Mouse (Mus musculus): ENCODE data around the gene Rtl5. TPM values are rescaled to one million over a fixed set of nuclear protein-coding genes. Genes with fewer than 3 reads are reported as not detected.
A peak's percentile ranks its signal among the peaks of the same experiment; 100 is the strongest.
"Not testable (repeated sequence)": the region's sequence is repeated elsewhere in the genome, so short reads cannot be mapped to it uniquely, and the experiment has no call there.

Rtl5 gene
- total RNA-seq (2015; ENCODE audit: low replicate concordance) (2.1 TPM in 1 of 2 replicates, not detected in the other), total RNA-seq (2017; ENCODE audit: low replicate concordance) (0.26 and 0.30 TPM in 2 replicates)

DNA sequence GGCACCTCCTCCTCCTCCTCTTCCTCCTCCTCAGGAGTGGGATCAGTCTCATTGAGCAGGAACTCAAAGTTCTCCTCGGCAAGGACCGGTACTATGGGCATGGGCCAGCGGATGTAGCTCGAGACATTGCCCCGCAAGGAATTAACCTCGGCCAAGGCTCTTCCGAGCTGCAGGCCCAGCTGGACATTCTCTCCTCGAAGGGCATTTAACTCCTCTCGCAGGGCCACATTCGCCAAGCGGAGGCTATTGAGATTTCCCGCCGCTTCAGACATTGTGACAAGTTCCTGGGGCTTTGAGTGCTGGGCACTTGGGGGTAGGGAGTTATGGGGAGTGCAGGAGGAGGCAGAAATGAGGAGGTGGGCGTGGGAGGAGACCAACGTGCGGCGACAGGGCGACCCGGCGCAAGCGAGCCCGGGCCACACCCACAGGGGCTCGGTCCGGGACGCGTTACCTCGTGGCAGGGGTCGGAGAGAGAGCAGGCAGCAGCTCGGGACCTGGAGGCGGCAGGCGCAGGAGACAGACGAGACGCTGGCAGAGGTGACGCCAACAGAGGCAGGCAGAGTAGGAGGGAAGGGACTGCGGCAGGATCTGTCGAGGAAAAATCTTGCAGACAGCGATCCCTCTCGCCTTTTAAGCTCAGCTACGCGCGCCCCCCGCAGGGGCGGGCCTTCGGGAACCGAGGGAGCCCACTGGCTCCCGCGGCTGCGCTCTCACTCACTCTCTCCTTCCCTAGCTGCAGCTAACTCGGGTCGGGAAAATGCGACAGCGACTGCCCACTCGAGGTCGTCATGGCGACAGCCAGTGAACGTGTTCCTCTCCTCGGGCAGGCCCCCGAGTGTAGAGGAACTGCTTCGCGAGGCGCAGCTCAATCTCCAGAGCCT, at the start of gene Rtl5:
Gene Rtl5, minus strand, starts transcription at position 714 of the 881 bp plus-strand sequence.
- ATAC-seq (replicated peaks; ENCODE audit: low FRiP score, poor library complexity, severe bottlenecking), result no peak

DNA sequence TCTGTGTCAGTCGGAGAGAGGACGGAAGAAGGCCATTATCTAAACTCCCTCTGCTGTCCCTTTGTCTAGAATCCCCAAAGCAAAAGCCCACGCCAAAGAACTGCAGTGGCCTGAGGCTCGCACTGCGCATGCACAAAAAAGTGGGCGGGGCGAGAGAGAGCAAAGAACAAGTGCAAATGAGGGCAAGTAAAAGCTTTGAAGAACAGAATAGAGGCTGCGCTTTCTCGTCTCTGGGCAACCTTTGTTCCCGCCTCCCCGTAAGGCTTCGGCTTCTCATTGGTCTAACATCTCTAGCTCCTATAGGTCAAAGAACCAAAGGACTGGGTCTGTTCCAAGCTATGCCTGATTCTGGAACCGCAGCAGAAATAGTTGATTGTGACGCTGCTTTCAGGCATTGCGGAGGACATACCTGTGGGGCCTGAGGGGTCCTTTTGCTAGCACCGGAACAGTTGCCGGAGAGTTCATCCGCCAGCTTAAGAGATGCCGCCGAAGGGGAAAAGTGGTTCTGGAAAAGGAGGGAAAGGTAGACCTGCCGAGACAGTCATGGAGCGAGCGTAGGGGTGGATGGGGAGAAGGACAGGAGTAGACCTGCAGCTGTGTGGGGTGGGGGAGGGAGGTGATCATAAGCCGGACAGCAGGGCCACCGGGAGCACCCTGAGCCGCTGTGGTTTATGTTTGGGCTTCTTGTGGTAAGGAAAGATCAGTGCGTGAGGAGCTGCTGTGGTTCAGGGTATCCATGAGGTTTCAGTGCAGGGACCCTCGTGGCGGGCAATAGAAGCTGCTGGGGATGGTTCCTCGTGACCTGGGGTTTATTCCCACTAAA, 48.1 kb upstream of the Rtl5 start, which contains the start of gene Pin4:
Gene Pin4, plus strand, starts transcription at position 406 of the 823 bp plus-strand sequence.
- peak; percentile 100 for ATAC-seq (replicated peaks; ENCODE audit: low FRiP score, poor library complexity, severe bottlenecking)

DNA sequence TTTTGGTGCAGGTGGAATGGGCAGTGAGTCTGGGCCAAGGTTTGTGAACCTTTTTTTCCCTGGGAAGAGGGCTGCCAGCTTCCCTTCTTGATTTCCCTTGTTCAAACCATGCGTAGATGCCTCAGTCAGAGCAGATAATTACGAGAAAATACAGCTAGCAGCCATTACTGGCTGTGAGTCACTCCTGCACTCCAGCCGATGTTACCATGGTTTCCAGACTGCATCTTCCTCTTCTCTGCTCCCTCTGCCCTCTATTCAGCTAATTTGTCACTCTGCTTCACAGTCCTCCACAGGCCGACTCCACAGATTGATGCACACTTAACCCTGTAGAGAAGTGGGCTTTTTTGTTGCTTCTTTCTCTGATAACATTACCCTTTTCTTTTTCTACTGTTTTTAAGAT, 44.6 kb upstream of the Rtl5 start:
- no peak for ATAC-seq (replicated peaks; ENCODE audit: low FRiP score, poor library complexity, severe bottlenecking)

DNA sequence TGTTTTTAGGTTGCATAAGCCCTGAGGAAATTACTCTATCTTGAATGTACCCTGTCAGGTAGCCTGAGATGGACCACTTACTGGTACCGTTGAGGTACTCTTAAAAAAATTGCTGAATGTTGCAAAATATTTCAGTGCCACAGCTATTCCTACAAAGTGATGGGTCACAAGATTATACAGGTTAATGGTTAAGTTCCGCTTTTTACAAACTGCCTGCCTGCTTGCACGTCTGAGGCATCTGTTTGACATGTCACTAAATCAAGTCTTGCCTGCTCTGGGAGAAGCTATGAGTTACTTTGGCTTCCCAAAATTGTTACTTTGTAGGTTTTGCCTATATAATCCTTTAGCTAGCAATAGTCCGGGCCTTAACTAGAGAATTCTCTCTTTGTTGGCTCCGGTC, 38.2 kb upstream of the Rtl5 start:
- not testable (repeated sequence) for ATAC-seq (replicated peaks; ENCODE audit: low FRiP score, poor library complexity, severe bottlenecking)

DNA sequence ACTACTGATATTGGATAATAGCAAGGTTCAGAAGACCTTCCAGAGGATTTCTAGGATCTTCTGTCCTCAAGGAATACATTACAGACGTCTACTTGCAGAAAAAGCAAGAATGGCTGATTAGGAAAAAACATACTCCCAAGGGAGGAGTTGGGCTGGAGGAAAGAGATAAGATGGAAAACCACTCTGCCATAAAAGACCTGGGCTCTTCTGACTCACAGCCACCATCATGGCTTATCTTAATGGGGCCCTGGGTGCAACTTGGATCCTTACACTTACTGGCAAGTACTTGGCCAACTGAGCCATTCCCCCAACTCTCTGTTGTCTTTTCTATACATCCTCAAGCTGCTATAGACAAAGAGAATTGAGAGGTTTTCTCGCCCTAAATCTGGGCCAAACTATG, 32.7 kb upstream of the Rtl5 start:
- ATAC-seq (replicated peaks; ENCODE audit: low FRiP score, poor library complexity, severe bottlenecking), result not testable (repeated sequence)

DNA sequence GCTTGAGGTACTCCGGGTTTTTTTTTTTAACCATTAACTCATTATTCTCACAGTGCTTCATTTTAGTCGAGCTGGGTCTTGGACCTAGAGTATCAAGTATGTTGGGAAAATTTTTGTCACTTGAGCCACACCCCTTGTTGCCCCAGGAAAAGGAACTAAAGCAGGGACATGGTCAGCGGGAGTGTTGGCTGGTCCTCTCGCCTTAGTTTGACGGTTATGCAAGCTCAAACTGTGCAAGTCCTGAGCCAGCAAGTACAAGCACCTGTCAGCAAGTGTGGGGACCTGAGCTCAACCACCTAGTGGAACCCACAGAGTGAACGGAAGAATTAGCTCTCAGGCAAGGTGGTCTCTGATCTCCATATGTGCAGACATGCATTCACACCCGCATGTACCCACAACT, 30.8 kb upstream of the Rtl5 start:
- no peak for ATAC-seq (replicated peaks; ENCODE audit: low FRiP score, poor library complexity, severe bottlenecking)

DNA sequence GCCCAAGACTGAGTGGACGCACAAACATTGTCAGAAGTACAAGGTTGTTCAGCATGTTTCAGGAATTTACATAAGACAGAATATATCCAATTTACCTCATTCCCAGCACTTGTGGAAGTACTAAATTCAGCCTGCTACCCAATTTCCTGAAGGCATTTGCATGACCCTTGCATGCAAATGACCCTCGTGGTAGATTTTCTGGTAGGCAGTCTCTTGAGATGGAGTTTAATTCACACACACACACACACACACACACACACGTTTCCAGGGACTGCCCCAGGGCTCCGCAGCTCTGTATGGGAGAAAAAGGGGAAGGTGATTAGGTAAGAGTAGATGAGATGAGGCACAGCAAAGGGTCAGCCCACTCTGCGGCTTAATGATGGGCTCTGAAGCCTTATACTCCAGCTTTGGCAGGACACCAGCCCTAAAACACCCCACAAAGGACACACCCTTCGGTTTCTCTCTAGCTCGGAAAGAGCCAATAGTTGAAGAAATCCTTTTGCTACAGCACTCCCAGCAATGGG, 23.3 kb upstream of the Rtl5 start:
- no peak for ATAC-seq (replicated peaks; ENCODE audit: low FRiP score, poor library complexity, severe bottlenecking)

DNA sequence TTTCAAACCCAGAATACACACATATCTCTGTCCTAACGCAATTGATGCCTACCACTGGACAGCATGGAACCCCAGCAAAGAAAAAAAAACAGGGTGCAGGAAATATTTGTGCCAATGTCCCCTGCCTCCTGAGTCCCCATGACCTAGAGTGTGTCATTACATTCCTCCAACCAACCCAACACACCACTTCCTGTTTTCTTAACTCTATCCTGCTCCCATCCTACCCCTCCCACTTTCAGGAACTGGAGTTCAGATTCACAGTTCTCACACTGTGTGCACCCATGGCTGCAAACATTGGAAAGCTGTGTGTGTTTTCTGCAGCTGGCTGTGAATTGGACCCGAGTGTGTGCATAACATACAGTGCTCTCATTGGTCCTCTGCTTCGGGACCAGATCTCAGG, 19.5 kb upstream of the Rtl5 start:
- no peak for ATAC-seq (replicated peaks; ENCODE audit: low FRiP score, poor library complexity, severe bottlenecking)

DNA sequence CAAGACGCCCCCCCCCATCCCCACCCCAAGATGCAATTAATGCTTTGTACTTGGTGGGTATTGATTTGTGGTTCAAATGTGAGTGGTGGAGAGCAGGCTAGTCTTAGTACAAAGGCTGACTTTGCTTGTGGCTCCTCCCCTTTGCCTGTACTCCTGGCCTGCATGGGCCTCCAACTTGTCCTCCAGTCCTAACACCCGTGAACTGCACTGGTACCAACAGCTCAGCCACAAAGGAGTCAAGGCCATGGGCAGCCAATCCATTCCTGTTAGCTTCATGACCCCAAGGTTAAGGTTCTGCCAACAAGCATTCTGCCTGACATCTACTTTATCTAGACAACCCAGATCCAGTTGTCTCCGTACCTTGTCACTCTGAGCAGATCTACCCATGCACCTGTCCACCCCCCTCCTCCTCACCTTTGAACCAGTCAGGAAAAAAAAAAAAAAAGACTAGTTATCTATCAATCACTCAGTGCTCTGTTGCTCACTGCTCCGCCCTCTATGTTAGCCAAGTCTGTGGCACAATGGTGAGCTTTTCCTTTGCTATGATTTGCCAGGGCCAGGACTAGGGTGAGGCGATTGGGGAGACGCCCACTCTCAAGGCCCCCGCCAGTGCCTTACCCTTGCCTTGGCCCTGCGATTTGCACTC, 14.8 kb upstream of the Rtl5 start:
- no peak for ATAC-seq (replicated peaks; ENCODE audit: low FRiP score, poor library complexity, severe bottlenecking)

DNA sequence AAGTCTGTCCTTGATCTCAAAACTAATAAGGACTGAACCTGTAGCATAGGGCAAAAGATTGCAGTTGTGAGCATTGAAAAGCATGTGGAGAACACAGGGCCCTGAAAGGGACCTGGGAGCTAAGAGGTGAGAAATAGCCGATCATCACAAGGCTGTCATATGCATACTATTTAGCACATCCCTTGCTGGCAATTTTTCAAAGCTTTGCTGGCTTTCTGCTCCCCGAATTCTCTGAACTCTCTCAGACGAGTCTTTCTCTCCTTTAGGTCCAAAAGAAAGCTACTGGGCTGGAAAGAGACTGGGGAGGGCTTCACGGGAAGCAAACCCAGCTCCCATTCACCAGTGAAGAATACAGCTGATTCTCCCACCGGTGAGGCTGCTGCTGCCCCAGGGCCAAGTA, 11.2 kb upstream of the Rtl5 start:
- no peak for ATAC-seq (replicated peaks; ENCODE audit: low FRiP score, poor library complexity, severe bottlenecking)

DNA sequence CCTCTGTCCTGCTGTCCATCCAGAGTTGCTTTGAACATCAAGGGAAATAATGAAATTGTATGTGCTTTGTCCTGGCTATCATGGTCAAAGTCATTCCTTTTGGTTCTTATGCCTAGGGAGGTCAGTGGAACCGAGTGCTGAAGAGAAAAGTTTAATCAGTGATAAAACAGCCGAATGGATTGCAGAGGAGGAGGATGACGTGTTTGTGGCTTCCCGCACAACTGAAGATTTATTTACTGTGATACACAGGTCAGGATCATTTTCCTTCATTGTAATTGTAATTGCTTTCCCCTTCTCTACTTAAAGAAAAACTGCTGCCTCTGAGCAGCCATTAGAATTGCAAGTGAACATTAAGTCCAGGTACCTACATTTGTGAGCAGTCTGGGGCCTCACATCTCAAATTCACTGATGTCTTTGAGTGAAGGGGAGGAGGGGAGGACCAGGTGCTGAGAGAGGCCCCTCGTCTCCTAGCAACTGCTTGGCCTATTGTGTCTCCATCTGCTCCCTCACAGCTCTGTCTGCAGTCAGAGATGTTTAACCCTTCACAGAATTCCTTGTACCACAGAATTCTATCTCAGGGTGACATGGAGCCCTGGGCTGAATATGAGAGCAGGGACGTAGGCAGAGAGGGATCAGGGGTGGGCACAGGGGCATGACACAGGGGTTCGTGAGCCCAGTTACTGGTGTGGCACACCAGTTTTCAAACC, 10.6 kb upstream of the Rtl5 start:
- no peak for ATAC-seq (replicated peaks; ENCODE audit: low FRiP score, poor library complexity, severe bottlenecking)

DNA sequence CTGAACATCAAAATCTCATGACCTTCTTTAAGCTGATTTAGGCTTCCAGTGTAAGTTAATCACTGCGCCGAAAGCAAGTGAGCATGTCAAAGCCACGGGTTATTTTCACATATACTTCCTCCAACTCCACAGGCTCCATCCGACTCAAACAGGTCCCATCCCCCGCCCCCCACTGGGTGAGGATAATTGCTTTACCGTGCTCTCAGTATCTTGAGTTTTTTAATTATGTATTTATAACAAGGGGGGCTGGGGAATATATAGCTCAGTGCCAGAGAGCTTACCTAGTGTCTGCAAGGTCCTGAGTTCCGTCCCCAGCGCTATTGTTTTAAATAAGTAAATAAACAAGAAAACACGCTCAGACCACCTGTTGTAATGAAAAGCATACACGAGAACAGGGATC, 10.0 kb upstream of the Rtl5 start:
- no peak for ATAC-seq (replicated peaks; ENCODE audit: low FRiP score, poor library complexity, severe bottlenecking)

DNA sequence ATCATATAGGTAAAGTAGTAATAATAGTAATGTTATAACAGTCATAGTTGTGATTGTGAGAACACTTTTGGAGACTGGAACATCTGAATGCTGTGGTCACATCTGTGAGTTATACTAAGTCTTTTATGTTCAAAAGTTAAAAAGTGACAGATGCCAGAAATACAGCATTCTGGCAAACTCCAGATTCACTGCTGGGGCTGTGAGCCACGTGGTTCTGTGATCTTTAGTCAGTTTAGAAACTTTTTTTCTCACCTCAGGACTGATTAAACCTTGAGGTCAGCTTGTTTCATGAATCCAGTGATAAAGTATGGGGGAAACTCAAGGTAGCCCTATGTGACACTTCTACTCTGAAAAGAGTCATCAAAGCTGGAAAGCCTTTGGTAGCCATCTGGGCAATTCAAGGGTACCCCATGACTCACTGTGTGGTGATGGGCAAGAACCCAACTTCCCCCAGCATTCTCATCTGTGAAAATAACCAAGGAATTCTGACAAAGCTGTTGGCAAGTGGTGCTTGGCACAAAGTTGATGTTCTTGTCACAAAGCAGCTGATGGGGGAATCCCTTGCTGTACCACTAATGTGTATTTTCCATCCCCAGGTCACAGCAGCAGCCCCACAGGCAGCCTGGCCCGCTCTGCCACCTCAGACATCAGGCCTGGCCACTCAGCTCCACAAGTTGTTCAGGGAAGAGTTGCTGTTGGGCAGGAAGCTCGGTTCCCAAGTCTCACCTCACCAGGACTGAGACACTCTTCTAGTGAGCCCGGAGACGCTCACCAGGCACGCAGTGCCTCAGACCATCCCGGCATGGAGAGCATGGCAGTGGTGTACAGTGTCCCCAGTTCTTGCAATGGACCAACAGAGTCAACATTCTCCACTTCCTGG, 6.0 kb upstream of the Rtl5 start:
- no peak for ATAC-seq (replicated peaks; ENCODE audit: low FRiP score, poor library complexity, severe bottlenecking)

DNA sequence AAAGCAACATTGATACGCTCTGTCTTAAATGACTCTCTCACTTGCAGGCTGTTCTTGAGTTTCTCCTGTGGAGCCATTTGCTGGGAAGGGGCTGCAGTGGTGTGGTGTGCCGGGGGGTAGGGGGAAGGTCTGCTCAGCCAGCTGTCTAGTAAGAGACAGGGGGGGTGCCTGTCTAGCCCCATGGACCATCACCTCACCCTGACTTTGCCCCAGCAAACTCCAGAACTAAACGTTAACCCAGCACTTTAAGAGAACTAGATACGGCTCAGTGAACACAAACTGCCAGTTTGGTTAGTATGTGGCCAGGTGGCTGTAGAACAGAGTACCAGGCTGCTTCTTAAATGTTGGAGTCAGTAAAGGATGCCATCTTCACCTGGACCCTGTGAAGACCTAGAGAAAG, 4.1 kb upstream of the Rtl5 start:
- no peak for ATAC-seq (replicated peaks; ENCODE audit: low FRiP score, poor library complexity, severe bottlenecking)

DNA sequence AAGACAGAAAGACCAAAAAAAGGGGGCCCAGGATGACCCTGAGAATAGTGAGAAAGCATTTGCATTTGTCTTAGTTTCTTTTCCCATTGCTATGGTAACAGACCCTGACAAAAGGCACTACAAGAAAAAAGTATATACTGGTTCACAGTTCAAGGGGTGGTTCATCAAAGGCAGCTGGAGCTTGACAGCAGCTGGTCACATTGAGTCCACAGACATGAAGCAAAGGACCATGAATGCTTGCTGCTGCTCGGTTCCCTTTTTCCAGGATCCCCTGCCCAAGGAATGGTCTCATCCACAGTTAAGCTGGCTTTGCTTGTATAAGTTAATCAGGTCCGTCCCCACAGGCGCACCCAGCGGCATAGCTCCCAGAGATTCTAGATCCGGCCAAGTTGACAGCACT, 3.3 kb upstream of the Rtl5 start:
- no peak for ATAC-seq (replicated peaks; ENCODE audit: low FRiP score, poor library complexity, severe bottlenecking)

DNA sequence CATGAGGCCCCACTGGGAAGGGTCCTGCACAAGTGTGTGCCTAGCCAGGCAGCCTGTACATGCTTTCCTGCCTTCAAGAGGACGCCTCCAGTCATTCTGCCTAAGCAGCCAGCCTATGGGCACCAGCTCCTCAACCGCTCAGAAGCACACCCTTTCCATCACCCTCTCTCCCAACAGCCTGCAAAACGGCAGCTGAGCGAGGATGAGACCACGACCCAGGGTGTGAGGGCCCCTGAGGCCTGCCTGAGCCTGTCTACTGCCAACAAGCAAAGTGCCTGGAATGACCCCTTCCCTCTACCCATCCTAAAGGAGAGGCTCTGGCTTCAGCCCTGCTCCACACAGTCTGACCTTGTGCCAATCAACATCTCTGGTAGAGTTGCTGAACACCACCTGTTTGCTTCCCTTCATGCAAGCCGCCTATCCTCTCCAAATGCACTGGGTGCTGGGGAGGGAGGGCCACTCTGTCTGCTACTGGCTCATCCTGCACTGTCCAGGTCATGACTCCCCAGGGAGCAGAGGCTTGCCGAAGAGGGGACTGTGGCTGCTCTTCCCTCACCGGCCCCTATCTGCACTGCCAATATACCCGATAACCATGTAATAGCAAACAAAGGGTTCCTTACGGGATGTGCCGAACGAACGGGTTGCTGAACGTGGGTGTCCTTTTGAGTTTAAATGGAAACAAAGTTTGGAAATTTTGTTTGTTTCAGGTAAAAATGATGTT, 2.7 kb upstream of the Rtl5 start:
- ATAC-seq (replicated peaks; ENCODE audit: low FRiP score, poor library complexity, severe bottlenecking), result no peak

DNA sequence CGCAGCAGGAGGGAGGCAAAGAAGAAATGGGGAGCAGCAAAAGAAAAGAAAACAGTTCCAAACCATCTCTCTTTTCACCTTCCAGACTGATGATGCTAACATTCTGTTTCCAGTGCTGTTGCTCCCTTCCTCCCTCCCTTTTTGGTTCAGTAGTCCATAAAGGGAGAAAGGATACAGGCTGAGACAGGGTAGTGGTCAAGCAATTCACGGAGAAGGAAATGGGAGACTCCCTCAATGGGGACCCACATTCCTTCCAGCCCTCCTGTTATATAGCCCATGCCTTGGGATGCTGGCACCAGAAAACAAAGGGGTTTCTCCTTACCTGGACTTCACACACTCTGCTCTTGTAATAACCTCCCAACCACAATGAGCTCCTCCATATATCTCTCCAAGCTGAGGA, 413 bp upstream of the Rtl5 start:
- no peak for ATAC-seq (replicated peaks; ENCODE audit: low FRiP score, poor library complexity, severe bottlenecking)
